Mouse (Mus musculus) liver, embryonic 14.5 days (tissue): ENCODE measurements around the gene Slc26a8. TPM values are rescaled to one million over a fixed set of nuclear protein-coding genes. Genes with fewer than 3 reads are reported as not detected.

Experiments
- ATAC-seq: fragments of 200-750 bp; cut with Nextera tagmentation; 2 replicates; pipeline ENCODE4 v1.8.0; 2017; ENCODE audit warnings: moderate number of reproducible peaks, mild to moderate bottlenecking, moderate library complexity; ENCODE audit not compliant: insufficient read depth
- DNase-seq, 3 experiments: peaks; one replicate each; pipeline ENCODE4 v3.0.0-alpha.2; 2012 to 2013; ENCODE audit warnings: low read depth in 3 of 3, low spot score in 3 of 3
- H3K27ac ChIP-seq: fragments of 300-500 bp; sonication (generic); 2 replicates; pipeline ENCODE4 v1.5.1; 2014; ENCODE audit warnings: moderate library complexity, mild to moderate bottlenecking, control low read depth, inconsistent platforms
- H3K27me3 ChIP-seq: fragments of 300-500 bp; sonication (generic); 2 replicates; pipeline ENCODE4 v1.6.1; 2014; ENCODE audit warnings: mild to moderate bottlenecking, low read length, moderate library complexity; ENCODE audit not compliant: control insufficient read depth, insufficient read depth
- H3K36me3 ChIP-seq: fragments of 300-500 bp; sonication (generic); replicated peaks from 2 replicates; pipeline ENCODE4 v1.6.1; 2014; ENCODE audit warnings: low read depth; ENCODE audit not compliant: control insufficient read depth, insufficient read depth
- H3K4me1 ChIP-seq, 2 experiments: fragments of 200-500 bp in 1 of 2; fragments of 300-500 bp in 1 of 2; sonication (generic) in 1 of 2; replicated peaks; 2 replicates each; pipeline ENCODE4 v1.6.1; 2012 to 2014; ENCODE audit warnings: antibody characterized with exemption in 1 of 2, inconsistent platforms in 1 of 2, low read length in 1 of 2; ENCODE audit not compliant: control insufficient read depth in 2 of 2, insufficient read depth in 2 of 2
- H3K4me2 ChIP-seq: fragments of 300-500 bp; sonication (generic); 2 replicates; pipeline ENCODE4 v1.6.1; 2014; ENCODE audit warnings: low read depth, mild to moderate bottlenecking, control low read depth, moderate library complexity
- H3K4me3 ChIP-seq, 2 experiments: fragments of 200-500 bp in 1 of 2; fragments of 300-500 bp in 1 of 2; sonication (generic) in 1 of 2; 2 replicates each; pipeline ENCODE4 v1.5.1; 2012 to 2014; ENCODE audit warnings: low read depth in 2 of 2, low read length in 2 of 2, mild to moderate bottlenecking in 2 of 2, control low read depth in 1 of 2, inconsistent platforms in 1 of 2, moderate library complexity in 1 of 2; ENCODE audit not compliant: insufficient read depth in 1 of 2
- H3K9ac ChIP-seq: fragments of 300-500 bp; sonication (generic); replicated peaks from 2 replicates; pipeline ENCODE4 v1.6.1; 2014; ENCODE audit warnings: mild to moderate bottlenecking, control low read depth, moderate library complexity
- H3K9me3 ChIP-seq: fragments of 300-500 bp; sonication (generic); 2 replicates; pipeline ENCODE4 v1.6.1; 2016; ENCODE audit warnings: low read length, mixed read lengths; ENCODE audit not compliant: control insufficient read depth
- CTCF ChIP-seq: IDR thresholded peaks from 2 replicates; pipeline ENCODE4 v1.5.1; 2016; ENCODE audit warnings: antibody characterized with exemption, low read depth, control low read depth
- EP300 ChIP-seq: IDR thresholded peaks from 2 replicates; pipeline ENCODE4 v1.6.1; 2016; ENCODE audit warnings: antibody characterized with exemption, low read depth
- WGBS: fragments of 180-500 bp; shearing (Covaris S2); extraction: QIAGEN DNeasy Blood & Tissue Kit; methylation state at CpG from one replicate; pipeline ENCODE4 v1.1.7; 2014; ENCODE audit not compliant: insufficient replicate concordance; 5-methylcytosine and 5-hydroxymethylcytosine counted together
- polyA plus RNA-seq, 2 experiments: library from polyadenylated mRNA; depleted of rRNA in 1 of 2; stranded (reverse) in 1 of 2; unstranded in 1 of 2; fragments of >200 nt; fragmentation: Nextera tagmentation in 1 of 2; extraction: Ambion mirVana in 1 of 2; gene quantifications; 2 replicates each; pipeline versions ENCODE4 v1.2.1 to v1.2.3; 2012 to 2014

The Slc26a8 gene
- polyA plus RNA-seq, 2 experiments: 0.11 to 0.35 TPM

DNA sequence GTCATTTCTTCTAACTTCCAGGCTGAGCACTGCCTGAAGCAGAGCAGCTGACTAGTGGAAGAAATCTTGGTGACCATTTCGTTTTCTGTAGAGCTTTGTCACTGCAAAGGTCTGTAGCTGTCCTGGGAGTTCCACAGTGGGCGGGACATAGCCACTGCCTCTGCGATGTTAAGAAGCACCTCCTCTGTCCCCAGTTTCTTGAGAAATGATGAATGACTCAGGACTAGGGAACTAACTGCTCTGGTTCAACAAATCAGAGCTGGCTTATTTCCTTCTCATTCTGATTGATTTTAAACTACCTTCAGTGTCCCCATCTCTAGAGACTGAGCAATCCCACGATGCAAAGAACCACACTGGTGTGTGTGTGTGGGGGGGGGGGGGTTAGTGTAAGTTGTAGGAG, 45.9 kb downstream of the Slc26a8 start:
- H3K27me3 ChIP-seq: no peaks in the 10 kb centered on the region; the same call in 1 of the 2 replicates
- H3K36me3 ChIP-seq: no peaks in the 10 kb centered on the region
- TF ChIP-seq EP300 (no peak), CTCF (no peak)

DNA sequence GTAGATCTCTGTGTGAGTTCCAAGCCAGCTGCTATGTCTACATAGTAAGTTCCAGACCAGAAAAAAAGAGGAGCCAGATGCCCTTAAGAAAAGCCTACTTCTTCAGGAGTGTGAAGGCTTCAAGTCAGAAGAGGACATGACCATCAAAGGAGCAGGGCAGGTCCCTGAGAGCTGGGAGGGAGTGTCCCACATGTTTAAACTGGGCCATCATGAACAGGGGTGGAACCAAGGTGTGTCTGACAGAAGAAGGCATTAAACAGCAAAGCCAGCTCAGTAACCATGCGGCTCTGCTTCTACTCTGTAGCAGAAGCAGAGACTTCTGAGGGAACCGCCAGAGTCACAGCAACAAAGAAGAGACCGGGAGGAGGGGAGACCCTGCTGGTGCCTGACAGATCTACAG, 46.3 kb downstream of the Slc26a8 start:
- no peak overlapping the region for H3K4me2 ChIP-seq
- DNase-seq: no peak

More for the DNA sequence above, 45.9 kb downstream of the Slc26a8 start:
- DNase-seq (no peak), ATAC-seq (no peak)
- no peaks in the 10 kb centered on the region for H3K4me1 ChIP-seq
- no peak overlapping the region for H3K4me3 ChIP-seq
- no peak overlapping the region for H3K27ac ChIP-seq
- H3K4me2 ChIP-seq: no peak overlapping the region
- 32% methylated on average over 4 of the region's 4 CpGs for WGBS
- H3K9me3 ChIP-seq: no peaks in the 10 kb centered on the region
- no peak overlapping the region for H3K9ac ChIP-seq

DNA sequence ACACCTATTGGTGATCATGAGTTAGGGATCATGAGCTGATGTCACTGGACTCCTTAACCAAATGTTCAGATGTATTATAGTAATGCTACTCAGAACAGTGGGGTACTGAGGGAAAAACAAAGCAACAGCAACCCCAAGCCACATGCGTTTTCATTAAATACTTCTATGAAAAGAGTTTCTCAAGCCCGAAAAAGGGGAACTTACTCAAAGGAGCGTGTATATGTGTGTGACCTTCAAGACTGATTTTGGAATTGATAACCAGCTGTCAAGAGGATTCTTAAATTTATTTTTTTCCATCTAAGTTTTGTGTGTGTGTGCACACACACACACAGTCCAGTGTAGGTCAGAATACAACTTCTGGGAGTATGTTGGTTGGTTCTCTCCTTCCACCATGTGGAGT, 49.9 kb downstream of the Slc26a8 start:
- no peak overlapping the region for H3K27ac ChIP-seq
- no peak overlapping the region for H3K4me3 ChIP-seq
- no peak overlapping the region for H3K4me2 ChIP-seq
- H3K9ac ChIP-seq: no peak overlapping the region
- ATAC-seq (no peak), DNase-seq (no peak)
- H3K4me1 ChIP-seq: no peaks in the 10 kb centered on the region
- no peaks in the 10 kb centered on the region for H3K36me3 ChIP-seq
- no peak for TF ChIP-seq EP300
- TF ChIP-seq CTCF: no peak
- no peaks in the 10 kb centered on the region; the same call in 1 of the 2 replicates for H3K27me3 ChIP-seq
- no peaks in the 10 kb centered on the region for H3K9me3 ChIP-seq
- WGBS: 20% methylated on average over 3 of the region's 3 CpGs

More for the DNA sequence above, 46.3 kb downstream of the Slc26a8 start:
- Histone ChIP-seq H3K27ac (no peak overlapping the region), H3K4me1 (no peaks in the 10 kb centered on the region), H3K4me3 (no peak overlapping the region), H3K9me3 (no peaks in the 10 kb centered on the region), H3K36me3 (no peaks in the 10 kb centered on the region), H3K9ac (no peak overlapping the region), H3K27me3 (no peaks in the 10 kb centered on the region; the same call in 1 of the 2 replicates)
- WGBS: 32% methylated on average over 3 of the region's 3 CpGs
- ATAC-seq: no peak
- no peak for TF ChIP-seq EP300

DNA sequence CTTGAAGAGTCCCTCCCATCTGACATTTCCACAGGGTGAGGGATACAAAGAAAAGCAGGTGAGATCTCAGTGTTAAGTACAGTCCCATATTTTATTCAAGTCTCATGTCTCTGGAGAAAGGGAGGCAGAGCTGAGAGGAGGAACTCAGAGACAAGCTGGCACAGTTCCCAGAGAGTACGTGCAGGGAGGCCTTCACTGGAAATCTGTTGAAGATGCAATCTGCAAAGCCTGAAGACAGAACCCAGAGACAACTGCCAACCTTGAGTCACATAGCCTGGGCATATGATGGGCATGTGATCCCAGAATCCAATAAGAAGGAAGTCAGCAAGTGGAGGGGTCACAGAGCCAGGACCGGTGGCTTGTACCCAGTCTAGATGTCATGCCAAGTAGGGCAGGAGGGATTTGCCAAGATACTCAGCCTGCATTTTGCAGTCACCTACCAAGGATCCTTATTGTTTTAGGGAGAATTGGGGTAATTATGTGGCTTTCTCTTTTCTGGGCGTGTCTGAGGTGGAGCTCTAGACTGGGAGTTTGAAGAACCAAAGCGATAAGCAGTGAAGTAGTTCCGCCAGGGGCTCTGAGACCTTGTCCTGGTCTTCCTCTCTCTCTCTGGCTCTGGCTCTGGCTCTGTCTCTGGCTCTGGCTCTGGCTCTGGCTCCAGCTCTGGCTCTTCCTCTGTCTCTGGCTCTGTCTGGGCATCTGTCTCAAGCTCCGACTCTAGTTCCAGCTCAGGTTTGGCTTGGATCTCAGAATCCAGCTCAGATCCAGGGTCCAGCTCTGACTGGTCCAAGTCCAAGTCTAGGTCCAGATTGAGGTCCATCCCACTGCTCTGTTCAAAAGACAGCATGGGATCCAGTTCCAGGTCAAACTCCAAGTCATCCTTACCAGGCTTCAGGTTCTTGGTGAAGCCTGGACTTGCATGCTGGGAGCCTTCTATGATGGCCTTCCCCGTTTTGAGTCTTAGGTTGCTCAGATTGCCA, 52.0 kb downstream of the Slc26a8 start:
- Histone ChIP-seq H3K4me3 (no peak overlapping the region), H3K9ac (no peak overlapping the region), H3K36me3 (no peaks in the 10 kb centered on the region), H3K4me2 (no peak overlapping the region), H3K27me3 (no peaks in the 10 kb centered on the region), H3K27ac (no peak overlapping the region), H3K4me1 (no peaks in the 10 kb centered on the region), H3K9me3 (no peaks in the 10 kb centered on the region)
- WGBS: 69% methylated on average over 7 of the region's 7 CpGs
- ATAC-seq (no peak), DNase-seq (no peak)
- TF ChIP-seq EP300 (no peak), CTCF (no peak)

DNA sequence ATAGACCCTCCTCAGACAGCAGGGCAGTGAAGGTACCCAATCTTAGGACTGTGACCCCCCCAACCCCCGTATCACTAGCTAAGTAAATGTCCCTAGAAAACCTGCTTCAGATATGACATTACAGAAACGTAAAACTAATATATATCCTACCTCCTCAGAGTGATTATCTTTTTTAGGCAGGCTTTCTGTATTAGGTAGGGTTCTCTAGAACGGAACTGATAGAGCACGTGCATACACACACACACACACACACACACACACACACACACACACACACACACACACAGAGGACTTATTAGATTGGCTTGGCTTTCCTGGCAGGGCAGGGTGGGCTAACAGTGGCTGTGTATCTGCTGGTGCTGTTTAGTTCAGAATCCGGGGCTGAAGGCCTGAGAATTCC, 54.2 kb downstream of the Slc26a8 start:
- ATAC-seq (no peak), DNase-seq (no peak)
- Histone ChIP-seq H3K4me1 (no peaks in the 10 kb centered on the region), H3K9ac (no peak overlapping the region), H3K4me3 (no peak overlapping the region), H3K36me3 (no peaks in the 10 kb centered on the region), H3K27me3 (no peaks in the 10 kb centered on the region), H3K9me3 (no peaks in the 10 kb centered on the region), H3K27ac (no peak overlapping the region), H3K4me2 (no peak overlapping the region)
- no peak for TF ChIP-seq CTCF
- no peak for TF ChIP-seq EP300
- 27% methylated on average over 5 of the region's 5 CpGs for WGBS
